Mouse (Mus musculus) liver, embryonic 14.5 days (tissue): ENCODE data around the gene Taok1. TPM values are rescaled to one million over a fixed set of nuclear protein-coding genes. Genes with fewer than 3 reads are reported as not detected.

Source experiments
- ATAC-seq: fragments of 200-750 bp; cut with Nextera tagmentation; 2 replicates; pipeline ENCODE4 v1.8.0; 2017; ENCODE audit warnings: moderate number of reproducible peaks, mild to moderate bottlenecking, moderate library complexity; ENCODE audit not compliant: insufficient read depth
- DNase-seq, 3 experiments: peaks; one replicate each; pipeline ENCODE4 v3.0.0-alpha.2; 2012 to 2013; ENCODE audit warnings: low read depth in 3 of 3, low spot score in 3 of 3
- H3K27ac ChIP-seq: fragments of 300-500 bp; sonication (generic); 2 replicates; pipeline ENCODE4 v1.5.1; 2014; ENCODE audit warnings: moderate library complexity, mild to moderate bottlenecking, control low read depth, inconsistent platforms
- H3K27me3 ChIP-seq: fragments of 300-500 bp; sonication (generic); 2 replicates; pipeline ENCODE4 v1.6.1; 2014; ENCODE audit warnings: mild to moderate bottlenecking, low read length, moderate library complexity; ENCODE audit not compliant: control insufficient read depth, insufficient read depth
- H3K36me3 ChIP-seq: fragments of 300-500 bp; sonication (generic); replicated peaks from 2 replicates; pipeline ENCODE4 v1.6.1; 2014; ENCODE audit warnings: low read depth; ENCODE audit not compliant: control insufficient read depth, insufficient read depth
- H3K4me1 ChIP-seq, 2 experiments: fragments of 200-500 bp in 1 of 2; fragments of 300-500 bp in 1 of 2; sonication (generic) in 1 of 2; replicated peaks; 2 replicates each; pipeline ENCODE4 v1.6.1; 2012 to 2014; ENCODE audit warnings: antibody characterized with exemption in 1 of 2, inconsistent platforms in 1 of 2, low read length in 1 of 2; ENCODE audit not compliant: control insufficient read depth in 2 of 2, insufficient read depth in 2 of 2
- H3K4me2 ChIP-seq: fragments of 300-500 bp; sonication (generic); 2 replicates; pipeline ENCODE4 v1.6.1; 2014; ENCODE audit warnings: low read depth, mild to moderate bottlenecking, control low read depth, moderate library complexity
- H3K4me3 ChIP-seq, 2 experiments: fragments of 200-500 bp in 1 of 2; fragments of 300-500 bp in 1 of 2; sonication (generic) in 1 of 2; 2 replicates each; pipeline ENCODE4 v1.5.1; 2012 to 2014; ENCODE audit warnings: low read depth in 2 of 2, low read length in 2 of 2, mild to moderate bottlenecking in 2 of 2, control low read depth in 1 of 2, inconsistent platforms in 1 of 2, moderate library complexity in 1 of 2; ENCODE audit not compliant: insufficient read depth in 1 of 2
- H3K9ac ChIP-seq: fragments of 300-500 bp; sonication (generic); replicated peaks from 2 replicates; pipeline ENCODE4 v1.6.1; 2014; ENCODE audit warnings: mild to moderate bottlenecking, control low read depth, moderate library complexity
- H3K9me3 ChIP-seq: fragments of 300-500 bp; sonication (generic); 2 replicates; pipeline ENCODE4 v1.6.1; 2016; ENCODE audit warnings: low read length, mixed read lengths; ENCODE audit not compliant: control insufficient read depth
- CTCF ChIP-seq: IDR thresholded peaks from 2 replicates; pipeline ENCODE4 v1.5.1; 2016; ENCODE audit warnings: antibody characterized with exemption, low read depth, control low read depth
- EP300 ChIP-seq: IDR thresholded peaks from 2 replicates; pipeline ENCODE4 v1.6.1; 2016; ENCODE audit warnings: antibody characterized with exemption, low read depth
- WGBS: fragments of 180-500 bp; shearing (Covaris S2); extraction: QIAGEN DNeasy Blood & Tissue Kit; methylation state at CpG from one replicate; pipeline ENCODE4 v1.1.7; 2014; ENCODE audit not compliant: insufficient replicate concordance; 5-methylcytosine and 5-hydroxymethylcytosine counted together
- polyA plus RNA-seq, 2 experiments: library from polyadenylated mRNA; depleted of rRNA in 1 of 2; stranded (reverse) in 1 of 2; unstranded in 1 of 2; fragments of >200 nt; fragmentation: Nextera tagmentation in 1 of 2; extraction: Ambion mirVana in 1 of 2; gene quantifications; 2 replicates each; pipeline versions ENCODE4 v1.2.1 to v1.2.3; 2012 to 2014

Taok1 gene
- polyA plus RNA-seq, 2 experiments, result 3.3 to 4.0 TPM

DNA sequence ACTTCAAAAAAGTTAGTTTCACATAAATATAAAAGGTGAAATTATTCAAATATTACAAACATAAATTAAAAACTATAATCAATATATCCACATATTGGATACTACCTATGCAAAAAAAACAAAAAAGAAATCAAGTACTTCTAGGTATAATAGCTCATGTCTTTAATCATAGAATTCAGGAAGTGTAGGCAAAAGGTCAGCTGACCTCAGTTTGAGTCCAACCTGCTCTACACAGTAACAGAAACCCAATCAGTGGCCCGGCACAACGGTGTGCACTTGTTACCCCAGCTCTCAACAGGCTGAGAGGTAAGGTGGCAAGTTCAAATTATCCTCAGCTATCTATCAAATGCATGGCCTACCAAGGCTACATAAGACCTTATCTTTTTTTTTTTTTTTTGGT is 16.8 kb downstream of the Taok1 start:
- H3K4me2 ChIP-seq, result no peak overlapping the region
- H3K4me3 ChIP-seq, result no peak overlapping the region
- H3K9me3 ChIP-seq, result no peaks in the 10 kb centered on the region
- H3K4me1 ChIP-seq, result no peaks in the 10 kb centered on the region
- H3K27me3 ChIP-seq, result no peaks in the 10 kb centered on the region
- DNase-seq, result no peak
- H3K27ac ChIP-seq, result no peak overlapping the region
- no peak overlapping the region for H3K9ac ChIP-seq
- WGBS, result 92% methylated on average over 2 of the region's 2 CpGs
- no peak for TF ChIP-seq CTCF
- no peak for TF ChIP-seq EP300
- no peak for ATAC-seq
- H3K36me3 ChIP-seq, result no peaks in the 10 kb centered on the region

DNA sequence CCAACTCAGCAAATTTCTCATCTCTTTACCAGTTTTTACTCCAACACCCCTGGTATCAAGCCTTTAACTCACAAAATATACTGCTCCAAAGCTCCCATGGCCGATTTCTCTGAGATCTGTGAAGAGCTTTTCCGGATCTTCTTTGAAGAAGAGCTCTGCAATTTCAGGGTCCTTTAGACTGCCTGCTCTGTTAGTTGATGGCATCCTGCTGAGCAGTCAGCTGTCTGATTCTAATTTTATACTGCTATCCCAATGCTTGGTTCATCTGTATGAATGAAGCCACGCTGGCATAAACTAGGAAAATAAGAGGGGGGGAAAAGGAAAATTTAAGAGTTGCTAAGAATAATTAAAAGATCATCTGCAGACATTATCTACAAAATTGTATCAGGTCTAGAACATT is 22.4 kb downstream of the Taok1 start:
- ATAC-seq (no peak), DNase-seq (no peak)
- Histone ChIP-seq H3K9ac (no peak overlapping the region), H3K9me3 (no peaks in the 10 kb centered on the region), H3K4me3 (no peak overlapping the region), H3K27me3 (no peaks in the 10 kb centered on the region), H3K36me3 (peaks cover 22% of the 10 kb centered on the region), H3K27ac (no peak overlapping the region), H3K4me1 (no peaks in the 10 kb centered on the region), H3K4me2 (no peak overlapping the region)
- TF ChIP-seq CTCF (no peak), EP300 (no peak)
- 79% methylated on average over 3 of the region's 3 CpGs for WGBS

DNA sequence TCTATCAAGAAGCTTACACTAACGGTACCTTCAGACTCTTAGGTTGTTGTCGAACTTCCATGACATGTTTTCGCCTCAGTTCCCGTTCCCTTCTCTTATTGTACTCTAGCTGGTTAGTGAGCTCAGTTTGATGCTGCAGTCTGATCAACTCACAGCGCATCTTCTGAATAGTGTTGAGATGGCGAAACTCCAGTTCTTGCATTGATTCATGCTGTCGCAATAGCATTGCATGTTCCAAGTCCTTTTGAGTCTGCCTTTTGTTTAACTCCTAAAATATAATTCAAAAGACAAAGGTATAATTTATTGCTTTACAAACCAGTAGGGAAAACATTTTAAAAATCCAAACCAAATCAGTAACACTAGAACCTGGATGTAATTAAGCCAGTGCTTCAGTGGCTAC is 62.4 kb downstream of the Taok1 start:
- H3K36me3 ChIP-seq, result peaks cover 50% of the 10 kb centered on the region
- H3K27me3 ChIP-seq, result no peaks in the 10 kb centered on the region
- TF ChIP-seq CTCF, result no peak
- TF ChIP-seq EP300, result no peak
- no peak overlapping the region for H3K4me3 ChIP-seq
- DNase-seq, result no peak
- ATAC-seq, result no peak
- no peaks in the 10 kb centered on the region for H3K4me1 ChIP-seq
- H3K9me3 ChIP-seq, result no peaks in the 10 kb centered on the region
- H3K9ac ChIP-seq, result no peak overlapping the region
- no peak overlapping the region for H3K4me2 ChIP-seq
- 92% methylated on average over 7 of the region's 7 CpGs for WGBS
- H3K27ac ChIP-seq, result no peak overlapping the region

DNA sequence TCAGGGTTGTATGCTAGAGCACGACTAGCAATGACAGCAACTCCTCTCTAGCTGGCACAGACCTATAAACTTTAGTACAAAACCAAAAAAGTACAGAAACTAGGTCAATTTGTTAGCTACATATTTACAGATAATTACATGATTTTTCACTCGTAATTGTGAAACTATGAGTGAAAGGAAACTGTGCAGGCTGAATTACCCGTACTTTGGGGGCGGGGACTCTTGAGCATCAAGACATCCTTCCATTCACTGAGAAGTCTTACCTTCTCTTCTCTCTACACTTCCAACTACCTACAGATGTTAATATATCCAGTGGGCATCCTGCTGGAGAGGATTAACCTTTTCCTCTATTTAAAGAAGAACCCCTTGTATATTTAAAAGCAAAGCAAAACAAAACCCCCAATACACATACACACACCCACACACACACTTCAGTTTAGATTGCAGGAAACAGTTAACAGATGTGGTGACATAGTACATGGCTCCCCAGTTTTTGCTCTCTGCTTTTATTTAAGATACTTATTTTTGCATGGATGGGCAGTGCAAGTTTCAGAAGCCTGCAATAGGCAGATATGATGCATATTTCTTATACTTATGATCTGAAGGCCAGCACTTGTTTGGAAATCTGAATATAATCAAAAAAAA is 75.3 kb downstream of the Taok1 start:
- Histone ChIP-seq H3K9me3 (no peaks in the 10 kb centered on the region), H3K36me3 (peaks cover 4% of the 10 kb centered on the region), H3K27me3 (no peaks in the 10 kb centered on the region), H3K4me2 (no peak overlapping the region), H3K27ac (no peak overlapping the region), H3K9ac (no peak overlapping the region), H3K4me1 (no peaks in the 10 kb centered on the region), H3K4me3 (no peak overlapping the region)
- TF ChIP-seq CTCF (no peak), EP300 (no peak)
- DNase-seq, result no peak
- ATAC-seq, result no peak
- 72% methylated on average over 4 of the region's 4 CpGs for WGBS

DNA sequence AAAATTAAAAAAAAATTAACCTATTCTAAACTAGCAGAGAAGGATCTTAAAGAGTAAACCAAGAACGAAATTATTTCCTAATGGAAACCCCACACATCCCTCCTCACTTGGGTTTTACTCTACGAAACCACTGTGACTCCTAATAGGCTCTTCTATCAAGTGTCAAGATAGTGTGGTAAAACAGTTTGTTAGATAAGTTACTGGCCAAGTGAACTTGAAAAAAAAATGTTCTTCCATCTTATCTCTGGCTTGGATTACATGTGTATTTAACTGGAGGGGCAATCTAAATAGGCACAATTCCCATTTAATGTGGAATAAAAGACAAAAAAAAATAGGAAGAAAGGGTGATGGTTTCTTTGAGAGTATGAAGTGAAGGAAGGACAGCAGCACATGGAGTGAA is 76.8 kb downstream of the Taok1 start:
- 40% methylated on average over 2 of the region's 2 CpGs for WGBS

More for the DNA sequence above, 76.8 kb downstream of the Taok1 start:
- Histone ChIP-seq H3K27ac (no peak overlapping the region), H3K4me2 (no peak overlapping the region), H3K36me3 (no peaks in the 10 kb centered on the region; the same call in 1 of the 2 replicates), H3K27me3 (no peaks in the 10 kb centered on the region), H3K9ac (no peak overlapping the region), H3K4me3 (no peak overlapping the region), H3K9me3 (no peaks in the 10 kb centered on the region), H3K4me1 (no peaks in the 10 kb centered on the region)
- ATAC-seq, result no peak
- no peak for DNase-seq
- TF ChIP-seq EP300 (no peak), CTCF (no peak)
